Mouse (Mus musculus) MN1 (cell line): ENCODE data around the gene Vmn1r30.

ENCODE experiments used
- DNase-seq: peaks from one replicate; pipeline ENCODE4 v3.0.0-alpha.2; 2016; ENCODE audit warnings: low spot score

Gene Vmn1r30

GRCm38 (mm10) chr6:58443285-58443684 is at the start of gene Vmn1r30:
Gene Vmn1r30 (minus strand): TSS chr6:58443385.
- no peak for DNase-seq

DNA sequence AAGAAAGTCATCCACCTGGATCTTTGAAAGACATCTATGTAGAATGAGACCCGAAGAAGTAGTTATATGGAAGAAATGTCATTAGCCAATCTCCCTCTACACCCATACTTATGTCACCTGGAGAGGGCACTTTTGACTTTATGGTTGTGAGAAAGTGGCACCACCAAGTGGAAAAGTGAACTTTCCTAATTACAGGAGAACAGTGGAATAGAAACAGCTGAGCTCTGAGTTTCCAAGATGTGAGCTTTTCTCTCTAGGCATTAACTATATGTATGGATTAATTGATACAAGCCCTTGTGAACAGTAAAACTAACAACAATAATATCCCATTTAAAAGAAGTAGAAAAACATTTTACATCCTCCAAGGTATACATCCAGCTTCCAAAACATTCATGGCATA is 32.0 kb upstream of the Vmn1r30 start, which contains the start of gene Vmn1r31:
Gene Vmn1r31, minus strand, starts transcription at position 101 of the 400 bp plus-strand sequence.
- no peak for DNase-seq
